Mouse (Mus musculus) lung, postnatal 10 days (tissue): ENCODE data around the gene Ssx9.
"Not testable (repeated sequence)": the region's sequence is repeated elsewhere in the genome, so short reads cannot be mapped to it uniquely, and the experiment has no call there.

Experiments
- DNase-seq: peaks from one replicate; pipeline ENCODE4 v3.0.0; 2021

Ssx9 gene

DNA sequence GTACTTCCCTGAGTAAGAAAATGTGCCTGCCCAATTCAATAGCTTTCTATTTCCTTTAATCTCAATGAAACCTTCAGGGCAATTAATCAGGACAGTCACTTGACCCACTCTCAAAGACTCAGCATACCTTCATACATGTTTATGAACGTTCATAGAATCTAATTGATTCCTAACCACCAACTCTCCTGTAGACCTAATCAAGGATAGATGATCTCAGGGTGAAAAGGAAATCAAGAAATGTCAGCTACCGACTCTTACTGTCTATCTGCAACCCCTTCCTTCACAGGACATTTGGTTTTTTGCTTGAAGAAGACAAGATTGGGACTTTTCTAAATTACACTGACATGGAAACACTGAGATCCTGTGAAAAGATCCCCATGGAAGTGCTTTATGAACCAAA, at the start of gene Ssx9:
Ssx9 (plus strand) TSS at position 301 of the 400 bp plus-strand sequence.
- not testable (repeated sequence) for DNase-seq

DNA sequence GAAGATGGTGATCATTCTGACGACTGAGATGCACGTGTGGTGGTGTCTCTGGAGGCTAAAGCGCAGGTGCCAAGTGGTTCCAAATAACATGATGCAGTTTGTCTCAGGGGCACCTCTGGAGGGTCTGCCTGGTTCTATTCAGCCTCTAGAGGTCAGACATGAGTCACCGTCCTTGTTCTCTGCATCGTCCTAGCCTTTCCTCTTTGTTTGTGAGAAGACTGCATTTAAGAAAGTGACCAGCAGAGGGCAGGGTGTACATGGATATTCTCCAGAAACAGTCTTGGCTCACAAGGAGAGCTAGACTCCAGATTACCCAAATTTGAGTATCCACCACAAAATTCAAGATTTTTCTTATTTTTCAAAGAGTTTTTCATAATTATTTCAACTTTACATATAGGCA, 15.3 kb upstream of the Ssx9 start:
- DNase-seq = peak; percentile 53

DNA sequence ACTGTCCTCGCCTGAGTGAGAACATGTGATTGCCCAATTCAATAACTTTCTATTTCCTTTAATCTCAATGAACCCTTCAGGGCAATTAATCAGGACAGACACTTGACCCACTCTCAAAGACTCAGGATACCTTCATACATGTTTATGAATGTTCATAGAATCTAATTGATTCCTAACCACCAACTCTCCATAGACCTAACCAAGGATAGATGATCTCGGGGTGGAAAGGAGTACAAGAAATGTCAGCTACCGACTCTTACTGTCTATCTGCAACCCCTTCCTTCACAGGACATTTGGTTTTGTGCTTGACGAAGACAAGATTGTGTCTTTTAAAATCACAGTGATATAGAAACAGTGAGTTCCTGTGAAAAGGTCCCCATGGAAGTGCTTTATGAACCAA, 55.2 kb downstream of the Ssx9 start, which contains the start of gene Ssxb5:
Ssxb5 (plus strand) TSS at position 301 of the 400 bp plus-strand sequence.
- not testable (repeated sequence) for DNase-seq
